Mouse (Mus musculus) adrenal gland, postnatal 14 days (tissue): ENCODE data around the gene Npr1. TPM values are rescaled to one million over a fixed set of nuclear protein-coding genes. Genes with fewer than 3 reads are reported as not detected.

Experiments
- DNase-seq: peaks from one replicate; pipeline ENCODE4 v3.0.0; 2021; ENCODE audit warnings: mixed read lengths
- total RNA-seq: library from RNA; stranded (reverse); gene quantifications from 2 replicates; pipeline ENCODE4 v1.2.3, GENCODE M21; 2021

Npr1 gene
- total RNA-seq, 1 experiment from 2014 or later = 120 TPM

DNA sequence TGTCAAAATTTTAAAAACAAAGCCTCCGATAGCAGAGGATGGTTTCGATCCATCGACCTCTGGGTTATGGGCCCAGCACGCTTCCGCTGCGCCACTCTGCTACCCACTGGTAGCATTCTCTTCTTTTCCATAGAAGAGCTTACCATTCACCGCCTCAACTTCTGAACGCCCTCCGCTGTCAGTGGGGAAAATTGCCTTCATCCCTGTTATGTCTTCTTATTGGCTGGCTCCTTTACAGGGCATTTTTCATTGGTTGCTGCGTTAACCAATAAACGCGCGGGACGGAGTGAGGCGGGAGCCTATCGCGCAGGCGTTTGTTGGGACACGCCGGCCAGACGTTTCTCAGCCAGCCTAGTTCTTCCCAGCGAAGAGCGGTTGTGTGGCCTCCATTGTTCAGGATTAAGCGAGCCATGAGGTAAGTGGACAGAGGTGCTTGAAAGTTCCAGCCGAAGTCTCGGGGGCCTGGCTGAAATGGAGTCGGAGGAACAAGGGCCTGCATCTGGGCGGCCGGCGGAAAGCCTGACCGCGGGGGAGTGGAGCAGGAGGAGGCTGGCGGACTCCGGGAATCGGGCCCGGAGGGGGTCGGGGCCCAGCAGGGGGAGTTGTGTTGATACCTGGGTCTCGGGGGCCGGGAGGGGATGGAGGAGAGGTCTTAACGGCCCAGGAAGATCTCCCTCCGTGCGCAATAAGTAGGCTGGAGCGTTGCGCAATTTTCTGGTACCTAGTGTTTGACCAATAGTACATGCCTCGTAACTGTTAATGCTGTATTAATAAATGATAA is 10.4 kb upstream of the Npr1 start, which contains the start of gene Ilf2:
Gene Ilf2, plus strand, starts transcription at position 296 of the 781 bp plus-strand sequence.
- peak; percentile 96 for DNase-seq

DNA sequence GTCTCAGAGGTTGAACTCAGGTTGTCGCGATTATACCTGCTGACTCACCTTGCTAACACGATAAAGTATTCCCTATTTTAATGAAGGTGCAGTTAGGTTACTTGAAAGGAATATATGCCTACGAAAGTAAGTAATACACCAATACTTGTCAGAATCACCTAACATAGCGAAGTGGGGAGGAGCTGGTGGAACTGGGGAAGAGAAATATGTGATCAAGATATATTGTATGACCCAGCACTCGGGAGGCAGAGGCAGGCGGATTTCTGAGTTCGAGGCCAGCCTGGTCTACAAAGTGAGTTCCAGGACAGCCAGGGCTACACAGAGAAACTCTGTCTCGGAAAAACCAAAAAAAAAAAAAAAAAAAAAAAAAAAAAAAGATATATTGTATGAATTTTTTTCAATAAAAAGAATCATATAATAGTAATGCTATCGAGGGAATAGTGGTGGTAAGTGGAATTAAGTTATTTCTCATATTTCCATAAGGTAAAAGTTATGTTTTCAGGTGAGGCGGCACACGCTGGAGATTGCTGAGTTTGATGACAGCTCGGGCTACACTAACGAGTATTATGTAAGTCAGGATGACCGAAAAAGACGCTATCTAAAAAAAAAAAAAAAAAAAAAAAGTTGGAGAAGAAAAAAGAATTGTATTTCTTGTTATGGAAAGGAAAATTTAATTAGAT is 9.6 kb upstream of the Npr1 start:
- no peak for DNase-seq

DNA sequence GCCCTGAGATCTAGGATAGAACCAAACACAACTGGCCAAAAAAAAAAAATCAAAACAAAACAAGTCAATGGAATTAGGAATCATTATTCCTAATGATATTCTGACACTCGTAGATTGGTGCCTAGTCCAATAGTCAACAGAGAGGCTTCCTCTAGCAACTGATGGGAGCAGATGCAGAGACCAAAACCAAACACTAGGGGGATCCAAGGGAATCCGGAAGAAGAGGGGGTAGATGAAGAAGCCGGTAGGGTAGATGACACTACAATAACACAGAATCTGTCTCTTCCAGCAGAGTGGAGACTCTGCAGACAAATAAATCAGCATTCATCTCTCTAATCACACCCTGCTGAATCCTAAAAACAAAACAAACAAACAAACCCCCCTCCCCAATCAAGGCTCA is 6.5 kb upstream of the Npr1 start:
- DNase-seq = peak; percentile 73

DNA sequence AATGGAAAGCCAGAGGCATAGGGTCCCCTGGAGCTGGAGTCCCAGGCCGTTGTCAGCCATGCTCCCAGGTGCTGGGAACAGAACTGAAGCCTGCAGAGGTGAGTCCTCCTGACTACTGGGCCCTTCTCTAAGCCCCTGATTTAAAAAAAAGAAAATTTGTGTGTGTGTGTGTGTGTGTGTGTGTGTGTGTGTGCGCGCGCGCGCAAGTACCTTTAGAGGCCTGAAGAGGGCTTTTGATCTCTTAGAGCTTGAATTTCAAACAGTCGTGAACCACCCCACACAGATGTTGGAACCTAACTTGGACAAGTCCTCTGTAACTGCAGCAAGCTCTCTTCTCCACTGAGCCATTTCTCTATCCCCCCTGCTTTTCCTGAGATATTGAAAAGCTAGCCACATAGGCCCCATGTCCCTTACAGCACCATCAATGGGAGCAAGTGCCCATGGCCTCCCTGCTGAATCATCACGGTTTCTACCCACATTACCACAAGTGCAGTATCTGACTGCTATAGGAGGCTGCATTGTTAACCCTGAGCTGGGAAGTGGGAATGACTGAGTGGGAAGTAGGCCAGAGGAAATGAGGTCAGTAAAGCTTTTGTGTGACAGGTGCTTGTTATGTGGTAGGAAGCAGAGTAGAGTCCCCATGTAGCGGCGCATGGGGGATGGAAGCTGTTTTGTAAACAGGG is 2.1 kb upstream of the Npr1 start:
- no peak for DNase-seq

DNA sequence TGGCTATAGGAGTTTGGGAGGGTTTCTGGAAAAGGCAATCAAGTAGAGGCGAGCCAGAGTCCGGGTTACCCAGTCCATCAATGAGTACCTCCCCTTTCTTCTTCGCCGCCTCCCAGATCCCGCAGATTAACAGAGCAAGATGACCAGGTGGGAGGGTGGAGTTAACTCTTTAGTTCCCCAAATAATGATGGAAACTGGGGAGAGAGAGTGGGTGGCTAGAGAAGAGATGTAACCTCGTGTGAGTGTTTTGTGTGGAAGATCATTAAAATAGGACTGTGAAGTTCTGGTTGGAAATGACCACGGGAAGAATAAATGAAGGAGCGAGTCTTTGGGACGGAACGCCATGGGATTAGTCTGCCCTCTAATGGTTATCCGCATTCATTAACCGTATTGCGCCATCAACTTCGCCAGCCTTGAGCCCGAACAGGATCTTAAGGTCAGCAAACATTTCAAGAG is 673 bp upstream of the Npr1 start:
- peak; percentile 83 for DNase-seq

DNA sequence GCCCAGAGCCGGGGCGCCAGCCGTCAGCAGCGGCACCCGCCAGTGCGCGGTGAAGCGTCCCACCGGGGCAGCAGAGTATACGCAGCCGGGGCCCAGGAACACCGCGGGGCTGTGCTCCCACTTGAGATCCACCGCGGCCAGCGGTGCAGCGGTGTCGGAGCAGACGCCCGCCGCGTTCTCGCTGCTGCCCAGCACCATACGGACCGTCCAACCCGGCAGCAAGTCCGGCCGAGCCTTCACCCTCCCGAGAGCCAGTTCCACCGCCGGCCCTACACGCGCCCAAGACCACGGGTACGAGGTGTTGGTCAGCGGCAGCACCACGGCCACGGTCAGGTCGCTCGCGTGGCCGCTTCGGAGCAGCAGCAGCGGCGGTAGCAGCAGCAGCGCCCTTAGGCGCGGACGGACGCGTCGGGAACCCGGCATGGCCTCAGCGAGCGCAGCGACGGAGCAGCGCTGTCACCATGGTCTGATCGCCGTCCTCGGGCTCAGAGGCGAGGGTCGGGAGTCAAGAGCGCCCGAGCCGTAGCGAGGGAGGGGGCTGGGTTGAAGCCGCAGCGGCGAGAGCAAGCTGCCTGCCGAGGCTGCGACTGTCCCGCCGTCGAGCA is 483 bp downstream of the Npr1 start:
- peak; percentile 59 for DNase-seq

DNA sequence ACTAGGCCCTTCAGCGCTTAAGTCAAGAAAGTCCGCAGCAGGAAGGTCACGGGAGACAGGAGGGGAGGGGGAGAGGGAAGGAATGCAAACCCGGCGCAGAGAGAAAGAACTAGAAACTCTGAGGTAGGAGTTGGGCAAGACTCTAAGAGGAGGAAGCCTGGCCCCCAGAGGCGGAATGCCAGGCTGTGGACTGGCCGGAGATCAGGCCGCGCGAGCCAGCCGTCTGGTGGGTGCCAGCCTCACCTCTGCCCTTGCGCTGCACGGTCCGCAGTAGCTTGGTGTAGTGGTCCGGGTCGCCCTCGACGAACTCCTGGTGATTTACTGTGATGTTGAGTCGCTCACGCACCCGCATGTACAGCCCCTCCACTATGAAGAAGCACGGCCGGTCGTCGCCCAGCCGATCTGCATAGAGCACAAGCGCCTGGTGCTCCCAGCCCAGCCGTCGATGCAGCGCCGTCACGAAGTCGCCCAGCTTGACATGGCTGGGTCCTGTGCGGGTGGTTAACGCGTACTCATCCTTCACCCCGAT is 1.1 kb downstream of the Npr1 start:
- DNase-seq = peak; percentile 81

GRCm38 (mm10) chr3:90462579-90462978 is 3.1 kb downstream of the Npr1 start:
- DNase-seq = peak; percentile 42

DNA sequence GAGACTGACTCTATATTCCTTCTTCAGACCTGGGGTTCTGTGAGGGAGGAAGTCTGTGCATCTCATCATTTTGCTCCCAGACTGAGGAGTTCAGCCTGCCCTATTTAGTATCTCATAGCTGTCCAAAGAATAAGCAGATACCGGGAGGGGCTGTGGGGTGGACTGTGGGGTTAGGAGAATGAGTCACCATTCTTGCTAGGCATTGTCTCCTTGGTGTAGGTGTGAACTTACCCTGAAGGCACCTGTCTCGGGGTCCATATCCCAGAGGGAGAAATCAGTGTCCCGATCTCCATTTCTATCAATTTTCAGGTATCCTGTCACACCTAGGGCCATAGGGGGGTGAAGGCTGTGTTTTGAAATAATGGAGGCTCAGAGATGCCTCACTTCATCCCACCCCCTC is 3.7 kb downstream of the Npr1 start:
- no peak for DNase-seq

- no peak for DNase-seq
Observed at GRCm38 (mm10) chr3:90460315-90460714, 5.4 kb downstream of the Npr1 start.

DNA sequence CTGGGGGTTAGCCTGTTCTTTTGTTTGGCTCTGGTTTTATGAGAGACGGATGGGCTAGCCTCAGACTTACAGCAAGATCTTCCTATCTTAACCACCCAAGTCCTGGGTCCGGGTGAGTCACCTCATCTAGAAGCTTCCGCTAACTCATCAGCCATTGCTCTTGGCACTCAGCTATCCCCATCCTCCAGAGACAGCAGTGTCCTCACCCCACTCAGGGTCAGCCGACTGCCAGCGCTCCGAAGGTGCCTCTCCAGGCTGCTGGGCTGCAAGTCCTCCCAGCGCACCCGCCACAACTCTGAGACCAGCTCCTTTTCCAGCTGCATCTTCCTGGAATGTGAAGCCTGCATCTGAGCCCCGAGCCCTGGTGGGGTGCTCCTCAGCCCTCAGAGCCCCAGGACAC is 5.9 kb downstream of the Npr1 start:
- no peak for DNase-seq

GRCm38 (mm10) chr3:90454931-90455330 is 10.7 kb downstream of the Npr1 start:
- DNase-seq = no peak

DNA sequence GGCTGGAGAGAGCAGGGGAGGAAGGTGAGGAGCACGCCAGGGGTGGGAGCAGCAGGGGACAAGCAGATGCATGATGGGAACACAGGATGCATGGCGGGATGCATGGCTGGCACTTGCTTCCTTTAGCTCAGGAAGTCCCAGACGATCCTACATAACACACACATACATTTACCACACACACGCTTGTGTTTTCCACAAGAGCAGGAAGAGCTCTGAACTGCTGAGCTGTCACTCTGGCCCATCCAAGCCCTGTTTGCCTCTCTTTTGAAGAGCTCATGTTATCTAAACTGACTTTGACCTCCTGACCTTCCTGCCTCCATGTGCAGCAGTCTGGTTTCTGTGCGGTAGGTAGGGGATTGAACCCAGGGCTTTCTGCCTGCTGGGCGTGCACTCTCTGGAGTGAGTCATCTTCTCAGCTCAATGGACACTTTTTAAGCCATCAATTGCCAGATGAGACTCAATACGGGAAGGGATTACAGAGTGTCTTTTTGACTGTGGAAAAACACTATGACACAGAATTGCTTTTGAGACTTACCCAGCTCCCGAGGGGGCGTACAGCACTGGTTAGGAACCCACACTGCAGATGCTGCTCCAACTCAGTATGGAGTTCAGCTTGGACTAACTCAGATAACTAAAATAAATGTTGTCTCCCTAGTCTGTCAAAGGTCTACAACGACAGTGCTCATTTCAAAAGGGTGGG is 14.1 kb downstream of the Npr1 start:
- no peak for DNase-seq

- DNase-seq = no peak
Observed at GRCm38 (mm10) chr3:90450874-90451273, 14.8 kb downstream of the Npr1 start.

- DNase-seq = no peak
Observed at GRCm38 (mm10) chr3:90448626-90449025, 17.0 kb downstream of the Npr1 start.

GRCm38 (mm10) chr3:90447123-90447494 is 18.6 kb downstream of the Npr1 start:
- DNase-seq = peak; percentile 62

- peak; percentile 93 for DNase-seq
Observed at GRCm38 (mm10) chr3:90446389-90447122, 19.1 kb downstream of the Npr1 start.

DNA sequence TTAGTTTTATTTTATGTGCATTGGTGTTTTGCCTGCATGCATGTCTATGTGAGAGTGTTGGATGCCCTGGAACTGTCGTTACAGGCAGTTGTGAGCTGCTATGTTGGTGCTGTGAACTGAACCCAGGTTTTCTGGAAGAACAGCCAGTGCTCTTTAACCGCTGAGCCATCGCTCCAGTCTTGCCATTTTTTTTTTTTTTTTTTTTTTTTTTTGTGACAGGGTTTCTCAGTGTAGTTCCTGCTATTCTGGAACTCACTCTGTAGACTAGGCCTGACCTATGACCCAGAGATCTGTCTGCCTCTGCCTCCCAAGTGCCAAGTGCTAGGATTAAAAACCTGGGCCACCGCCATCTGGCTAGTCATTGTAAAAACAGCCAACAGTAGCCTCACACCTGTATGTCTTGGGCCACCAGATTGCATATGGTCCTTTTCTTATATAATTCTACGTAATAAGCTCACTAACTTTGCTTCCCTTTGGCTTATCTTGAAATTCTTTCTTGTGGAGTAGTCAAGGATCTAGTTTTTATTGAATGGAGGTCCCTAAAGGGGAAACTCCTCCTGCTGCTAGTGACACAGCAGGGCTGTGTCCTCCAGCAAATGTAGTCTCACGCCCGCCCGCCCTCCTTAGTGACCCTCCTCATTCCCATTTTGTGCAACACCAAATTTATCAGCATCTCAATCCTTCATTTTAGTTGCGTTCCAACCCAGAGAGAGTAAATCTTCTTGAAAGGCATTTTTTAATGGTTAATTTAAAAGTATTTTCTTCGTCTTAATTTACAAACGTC is 20.1 kb downstream of the Npr1 start:
- no peak for DNase-seq

DNA sequence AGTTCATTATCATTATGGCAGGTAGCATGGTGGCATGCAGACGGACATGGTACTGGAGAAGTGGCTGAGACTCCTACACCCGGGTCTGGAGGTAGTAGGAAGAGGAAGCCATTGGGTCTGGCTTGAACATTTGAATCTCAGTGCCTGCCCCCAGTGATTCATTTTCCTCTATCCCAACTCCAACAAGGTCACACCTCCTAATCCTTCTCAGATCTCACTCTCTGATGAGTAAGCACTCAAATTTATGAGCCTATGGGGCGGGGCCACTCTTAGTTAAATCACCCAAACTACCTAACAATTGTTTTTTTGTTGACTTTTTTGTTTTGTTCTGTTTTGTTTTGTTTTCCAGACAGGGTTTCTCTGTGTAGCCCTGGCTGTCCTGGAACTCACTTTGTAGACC is 21.7 kb downstream of the Npr1 start:
- DNase-seq = peak; percentile 41

- DNase-seq = no peak
Observed at GRCm38 (mm10) chr3:90440756-90441155, 24.9 kb downstream of the Npr1 start.
